Mouse (Mus musculus) left cerebral cortex, adult 11 months (tissue): ENCODE results near the gene Gabpa.

Experiments
- DNase-seq: peaks from one replicate; pipeline ENCODE4 v3.0.0; 2022; ENCODE audit warnings: low spot score

Gabpa gene

DNA sequence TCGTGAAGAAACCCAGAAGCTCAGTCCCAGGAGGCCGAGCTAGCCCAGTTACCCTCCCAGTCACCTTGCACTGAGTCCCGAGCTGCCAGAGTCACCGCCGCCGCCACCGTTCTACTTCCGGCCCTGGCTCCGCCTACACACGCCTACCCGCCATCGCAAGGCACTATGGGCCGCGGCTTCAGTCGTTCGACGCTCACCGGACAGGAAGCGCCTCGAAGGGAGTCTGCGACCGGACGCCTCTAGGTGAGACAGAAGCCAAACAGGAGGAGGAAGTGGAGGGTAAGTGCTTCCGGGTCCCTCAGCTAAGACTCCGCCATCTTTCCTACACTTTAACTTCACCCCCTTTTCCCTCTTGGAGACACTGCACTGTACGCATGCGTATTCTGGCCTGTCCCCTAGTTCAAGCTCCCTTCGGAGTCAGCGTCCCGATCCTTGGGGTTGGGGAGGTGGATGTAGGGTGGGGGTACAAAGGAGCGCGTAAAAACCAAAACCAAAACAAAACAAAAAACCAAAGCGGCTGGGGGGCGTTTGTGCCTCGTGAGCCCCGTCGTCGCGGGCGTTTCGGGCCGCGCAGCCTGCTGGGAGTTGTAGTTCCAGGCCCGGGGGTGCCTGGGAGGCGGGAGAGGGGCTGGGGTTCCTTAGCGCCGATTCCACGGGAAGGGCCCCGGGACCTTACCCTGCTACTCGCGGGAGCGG lies at the start of gene Gabpa:
TSS of gene Gabpa (plus strand) at position 181 of the 696 bp plus-strand sequence.
- DNase-seq = peak; percentile 90

DNA sequence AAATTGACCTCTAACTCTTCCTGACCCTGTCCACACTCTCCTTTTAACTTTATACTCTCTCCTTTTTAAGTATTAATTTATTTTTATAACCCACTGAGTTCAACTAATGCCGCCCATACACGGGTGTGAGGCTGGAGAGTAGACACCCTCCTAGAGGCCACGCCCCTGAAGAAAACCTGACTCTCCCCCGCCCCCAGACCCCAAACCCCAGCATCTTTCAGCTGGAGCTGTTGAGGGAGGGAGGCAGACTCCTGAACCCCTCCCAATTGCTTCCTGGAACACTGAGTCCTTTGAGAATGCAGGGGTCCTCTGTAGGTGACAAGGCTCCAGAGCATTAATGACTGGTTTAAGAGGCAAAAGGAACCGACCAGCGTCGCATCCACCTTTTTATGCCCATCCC lies 49.8 kb upstream of the Gabpa start:
- no peak for DNase-seq

DNA sequence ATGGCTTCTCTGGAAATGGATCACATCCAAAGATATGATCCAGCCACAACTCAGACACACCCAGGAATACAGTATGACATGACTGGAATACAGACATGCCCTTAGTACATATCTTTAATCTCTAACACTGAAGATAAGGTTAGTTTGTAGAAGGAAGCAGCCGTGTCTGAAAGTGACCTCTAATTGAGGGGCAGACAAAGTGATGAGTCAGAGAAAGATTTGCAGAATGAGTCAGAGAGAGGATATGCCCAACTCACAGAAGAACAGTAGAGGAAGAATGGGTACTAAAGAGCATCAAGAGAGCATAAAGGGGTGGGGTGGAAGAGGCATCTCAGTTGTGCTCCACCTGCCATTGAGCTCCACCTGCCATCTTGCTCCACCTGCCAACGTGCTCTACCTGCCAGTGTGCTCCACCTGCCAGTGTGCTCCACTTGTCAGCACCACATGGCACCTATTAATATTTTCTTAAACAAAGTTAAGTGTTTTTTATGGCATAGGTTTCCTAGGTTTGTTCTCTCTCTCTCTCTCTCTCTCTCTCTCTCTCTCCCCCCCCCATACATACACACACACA lies 44.0 kb upstream of the Gabpa start:
- no peak for DNase-seq

DNA sequence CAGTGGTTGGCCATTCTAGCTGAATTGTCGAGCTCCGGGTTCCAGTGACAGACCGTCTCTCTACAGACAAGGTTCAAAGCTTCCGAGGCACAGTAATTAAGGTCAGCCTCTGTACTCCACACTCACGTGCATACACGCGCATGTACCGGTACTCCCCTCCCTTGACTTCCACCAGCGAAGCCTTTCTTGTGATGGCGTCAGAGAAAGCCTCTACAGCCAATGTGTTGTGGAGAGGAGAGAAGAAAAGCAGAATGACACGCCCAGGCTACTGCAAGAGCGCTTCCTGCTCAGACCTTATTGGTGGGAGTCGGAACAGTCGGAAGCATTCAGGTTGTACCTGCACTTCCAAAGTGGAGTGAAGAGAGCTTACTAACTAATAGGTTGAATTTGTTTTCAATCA lies 41.3 kb upstream of the Gabpa start:
- no peak for DNase-seq

DNA sequence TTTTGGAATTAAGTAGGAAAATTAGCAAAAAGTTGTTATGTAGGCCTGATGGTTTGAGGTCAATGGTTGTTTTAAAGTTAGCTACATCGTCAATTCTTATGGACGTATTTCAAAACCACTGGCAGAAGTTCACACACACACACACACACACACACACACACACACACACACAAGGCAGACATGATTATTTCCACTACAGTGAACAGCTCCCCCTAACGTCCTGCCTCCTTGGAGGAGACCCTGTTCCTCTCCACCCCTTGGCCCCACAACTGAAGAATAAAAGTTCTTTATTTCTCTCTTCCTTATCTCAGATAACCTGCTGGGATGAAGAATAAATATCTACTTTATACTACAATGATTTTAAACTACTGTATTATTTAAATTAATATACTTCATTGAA lies 39.4 kb upstream of the Gabpa start:
- no peak for DNase-seq

DNA sequence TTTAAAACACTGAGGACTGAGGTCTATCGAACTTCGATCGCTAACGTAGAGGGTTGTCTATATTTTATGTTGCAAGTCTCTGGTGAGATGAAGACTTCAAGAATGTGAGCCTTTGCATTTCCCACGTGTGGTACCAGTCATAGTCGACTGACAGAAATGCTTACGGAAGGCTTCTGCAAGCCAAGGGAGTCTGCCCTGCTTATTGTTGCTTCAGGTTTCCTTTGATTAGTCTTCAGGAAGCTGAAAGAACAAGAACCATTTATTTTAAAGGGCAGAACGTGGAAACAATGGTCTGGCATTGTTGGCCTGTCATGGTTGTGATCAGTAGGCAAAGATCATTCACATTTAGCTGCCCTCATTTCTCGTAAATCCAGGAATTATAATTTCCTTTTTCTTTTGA lies 38.0 kb upstream of the Gabpa start:
- no peak for DNase-seq

DNA sequence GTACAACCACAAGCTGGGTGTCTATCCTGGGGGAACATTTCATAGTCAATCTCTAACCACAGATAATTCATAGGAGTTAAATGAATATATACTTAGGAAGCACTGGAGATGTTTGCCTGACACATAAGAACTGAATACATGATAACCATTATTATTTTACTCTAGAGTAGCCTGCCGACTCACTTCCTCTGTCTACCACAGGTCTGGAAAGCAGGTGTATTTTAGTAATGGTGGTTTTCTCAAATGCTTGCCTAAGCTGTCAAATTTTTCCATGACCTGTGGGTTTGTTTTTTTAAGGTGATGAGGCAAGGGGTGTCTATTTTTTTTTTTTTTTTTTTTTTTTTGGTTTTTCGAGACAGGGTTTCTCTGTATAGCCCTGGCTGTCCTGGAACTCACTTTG lies 34.7 kb upstream of the Gabpa start:
- no peak for DNase-seq

DNA sequence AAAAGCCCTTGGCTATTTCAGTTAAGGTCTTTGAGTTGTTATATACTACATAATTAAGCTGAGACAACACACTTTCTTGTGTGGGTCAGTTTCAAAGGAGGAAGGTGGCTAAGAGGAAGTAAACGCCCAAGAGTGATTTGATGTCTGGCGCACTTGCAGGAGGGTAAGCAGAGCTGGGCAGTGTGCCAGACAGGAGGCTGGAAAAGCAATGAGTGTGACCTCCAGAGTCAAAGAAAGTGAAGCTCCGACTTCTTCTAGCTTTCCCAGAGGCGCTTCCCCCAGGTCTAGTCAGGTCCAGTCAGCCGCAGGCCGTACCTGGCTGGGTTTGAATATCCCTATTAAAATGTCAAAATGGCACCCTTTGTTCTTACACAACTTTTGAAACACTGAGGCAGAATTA lies 32.5 kb upstream of the Gabpa start:
- DNase-seq = no peak

DNA sequence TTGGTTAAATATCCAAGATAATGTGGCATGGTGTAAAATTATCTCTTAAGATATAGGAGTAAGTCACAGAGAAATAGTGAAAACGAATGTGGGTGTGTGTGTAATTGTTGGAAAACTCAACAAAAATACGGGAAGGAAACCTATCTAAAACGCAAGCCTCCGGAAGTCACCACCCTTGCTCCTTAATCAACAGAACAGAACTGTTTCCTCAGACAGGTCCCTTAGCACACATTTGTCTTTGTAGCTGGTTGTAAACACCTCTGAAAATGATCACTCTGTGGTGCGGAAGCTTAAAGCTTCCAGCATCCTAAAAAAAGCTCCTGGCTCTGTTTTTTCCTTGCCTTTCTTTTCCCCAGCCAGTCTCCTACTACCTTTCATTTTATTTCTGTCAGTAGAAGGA lies 29.9 kb upstream of the Gabpa start:
- DNase-seq = no peak

DNA sequence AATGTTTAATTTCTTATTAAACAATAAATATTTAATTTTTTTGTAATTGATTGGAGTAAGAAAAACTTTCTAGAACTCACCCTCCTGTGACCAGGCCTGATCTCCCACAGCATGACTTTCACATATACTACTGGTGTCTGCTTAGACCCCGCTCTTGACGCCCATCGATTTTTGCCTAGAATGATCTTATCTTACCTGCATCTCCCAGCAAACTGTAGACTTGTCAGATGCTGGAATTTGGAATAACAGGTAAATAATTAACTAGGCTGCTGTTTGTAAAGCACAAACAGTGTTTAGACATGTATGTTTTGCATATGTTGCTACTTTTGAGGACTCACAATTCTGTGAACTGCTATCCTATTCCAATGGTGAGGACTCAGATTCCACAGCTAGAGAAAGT lies 28.6 kb upstream of the Gabpa start:
- no peak for DNase-seq

DNA sequence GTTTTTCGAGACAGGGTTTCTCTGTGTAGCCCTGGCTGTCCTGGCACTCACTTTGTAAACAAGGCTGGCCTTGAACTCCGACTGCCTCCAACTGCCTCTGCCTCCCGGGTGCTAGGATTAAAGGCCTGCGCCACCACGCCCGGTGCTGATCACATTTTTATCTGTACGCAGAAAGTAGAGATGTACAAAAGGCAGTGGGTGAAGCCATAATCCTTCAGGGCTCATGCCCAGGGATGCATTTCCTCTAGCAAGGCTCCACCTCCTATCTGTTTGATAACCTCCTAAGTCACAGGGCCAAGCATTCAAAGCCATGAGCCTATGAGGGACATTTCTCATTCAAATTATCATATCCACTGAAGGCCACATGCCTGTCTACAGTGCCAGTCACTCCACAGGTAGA lies 26.9 kb upstream of the Gabpa start:
- DNase-seq = no peak

DNA sequence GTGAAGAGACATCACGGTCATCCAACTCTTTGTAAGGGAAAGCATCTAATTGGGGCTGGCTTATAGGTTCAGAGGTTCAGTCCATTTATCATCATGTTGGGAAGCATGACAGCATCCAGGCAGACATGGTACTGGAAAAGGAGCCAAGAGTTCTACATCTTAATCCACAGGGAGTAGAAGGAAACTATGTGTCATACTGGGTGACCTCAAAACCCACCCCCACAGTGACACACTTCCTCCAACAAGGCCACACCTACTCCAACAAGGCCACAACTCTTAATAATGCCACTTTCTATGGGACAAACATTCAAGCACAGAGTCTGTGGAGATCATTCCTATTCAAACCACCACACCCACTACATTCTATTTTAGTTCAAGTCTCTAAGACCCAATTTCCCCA lies 24.5 kb upstream of the Gabpa start:
- DNase-seq = no peak

DNA sequence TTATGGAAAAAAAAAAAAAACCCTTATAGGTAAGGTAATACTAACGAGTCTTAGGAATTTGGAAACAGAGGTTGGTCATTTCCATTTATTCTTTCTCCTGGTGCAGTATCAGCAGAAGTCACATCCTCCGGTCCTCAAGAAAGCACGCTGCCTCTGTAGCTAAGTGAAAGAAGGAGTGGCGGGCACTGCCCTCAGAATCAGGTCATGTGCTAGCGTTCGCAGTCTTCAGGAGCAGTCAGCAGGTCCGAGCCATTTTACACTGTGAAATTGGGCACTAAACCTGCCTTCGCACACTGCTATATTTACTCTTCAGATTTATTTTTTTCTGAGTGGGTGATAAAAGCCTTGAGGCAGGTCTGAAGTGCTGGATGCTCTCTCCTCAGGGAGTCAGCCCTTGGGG lies 20.9 kb upstream of the Gabpa start:
- no peak for DNase-seq

DNA sequence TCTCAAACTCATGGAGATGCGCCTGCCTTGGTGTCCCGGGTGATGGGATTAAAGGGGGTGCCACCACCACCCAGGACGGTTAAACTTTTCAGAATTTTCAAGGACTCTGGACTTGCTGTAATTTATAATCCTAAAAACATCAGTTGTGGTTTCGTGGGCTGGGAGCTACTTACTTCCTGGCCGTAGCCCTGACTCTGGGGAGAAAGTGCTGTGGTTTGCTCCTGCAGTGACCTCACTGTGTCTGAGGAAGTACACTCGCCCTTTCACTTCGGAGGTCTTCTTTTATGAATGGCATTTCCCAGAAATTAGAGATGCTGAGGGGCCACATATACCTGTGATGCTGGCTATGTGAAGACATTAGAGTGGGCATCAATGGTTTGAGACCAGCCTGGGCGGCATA lies 20.2 kb upstream of the Gabpa start:
- no peak for DNase-seq

DNA sequence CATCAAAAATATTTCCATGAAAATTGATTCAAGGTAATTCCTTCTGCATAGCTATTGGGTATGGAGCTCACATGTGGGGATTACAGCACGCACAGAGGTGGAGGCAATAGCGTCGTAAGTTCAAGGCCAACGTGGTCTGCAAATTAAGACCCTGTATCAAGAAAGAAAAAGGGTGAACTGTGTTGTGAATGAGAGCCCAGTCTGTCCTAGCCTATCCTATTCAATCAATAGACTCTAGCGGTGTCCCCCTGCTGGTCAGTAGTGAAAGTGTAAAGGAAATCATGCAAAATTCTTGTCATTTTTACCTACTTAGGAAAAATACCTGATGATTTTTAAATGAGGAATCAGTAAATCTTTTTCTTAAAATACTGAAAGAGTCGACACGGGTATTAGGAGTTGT lies 17.3 kb upstream of the Gabpa start:
- no peak for DNase-seq

DNA sequence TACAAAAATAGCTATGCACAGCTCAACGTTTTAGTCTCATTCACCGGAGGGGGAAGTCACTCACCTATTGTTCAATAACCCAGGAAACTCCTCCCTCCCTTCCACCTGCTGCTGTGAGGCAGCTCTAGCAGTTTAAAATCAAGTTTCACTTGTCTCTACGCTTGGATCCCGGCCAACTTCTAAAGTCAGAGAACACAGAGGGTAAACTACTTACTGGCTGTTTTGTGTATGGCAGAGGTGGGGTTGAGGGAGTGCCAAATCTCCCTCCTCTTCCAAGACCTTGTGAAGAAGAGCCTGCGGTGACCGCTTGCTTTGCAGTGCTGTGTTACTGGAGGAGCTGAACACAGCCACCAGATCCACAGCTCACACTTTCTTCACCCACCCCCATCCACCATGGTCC lies 9.7 kb upstream of the Gabpa start:
- DNase-seq = no peak

DNA sequence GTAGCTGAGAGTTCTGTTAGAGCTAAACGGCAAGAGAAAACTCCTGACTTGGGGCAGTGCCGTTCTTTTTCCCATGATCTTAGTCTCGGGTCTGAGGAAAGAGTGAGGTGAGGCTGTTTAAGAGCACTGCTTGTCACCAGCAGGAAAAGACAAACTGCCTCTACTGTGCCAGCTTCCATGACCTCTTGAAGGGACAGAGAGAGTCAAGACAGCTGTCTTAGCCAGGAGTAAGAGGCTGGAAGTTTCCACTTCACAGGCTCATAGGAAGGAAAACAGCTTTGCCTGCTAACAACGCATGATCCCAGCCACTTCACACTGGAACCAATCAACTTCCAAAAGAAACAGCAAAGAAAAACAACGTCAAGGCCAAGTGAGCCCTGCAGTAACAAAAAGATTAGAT lies 3.0 kb upstream of the Gabpa start:
- no peak for DNase-seq

DNA sequence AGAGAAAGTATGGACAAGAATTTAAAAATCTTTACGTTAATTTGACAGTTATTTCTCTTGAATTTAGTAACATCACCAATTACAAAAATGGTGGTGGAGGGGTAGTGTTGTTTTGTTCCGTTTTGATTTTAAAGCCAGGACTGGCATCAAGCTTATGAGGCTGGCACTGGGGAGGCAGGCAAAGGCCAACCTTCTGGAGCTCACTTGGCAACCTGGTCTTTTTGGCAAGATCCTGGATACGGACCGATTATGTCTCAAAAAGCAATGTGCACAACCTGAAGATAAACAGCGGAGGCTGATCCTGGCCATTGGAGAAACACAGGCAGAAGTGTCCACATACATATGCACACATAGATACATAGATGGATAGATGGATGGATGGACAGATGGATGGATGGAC lies 2.0 kb upstream of the Gabpa start:
- no peak for DNase-seq

DNA sequence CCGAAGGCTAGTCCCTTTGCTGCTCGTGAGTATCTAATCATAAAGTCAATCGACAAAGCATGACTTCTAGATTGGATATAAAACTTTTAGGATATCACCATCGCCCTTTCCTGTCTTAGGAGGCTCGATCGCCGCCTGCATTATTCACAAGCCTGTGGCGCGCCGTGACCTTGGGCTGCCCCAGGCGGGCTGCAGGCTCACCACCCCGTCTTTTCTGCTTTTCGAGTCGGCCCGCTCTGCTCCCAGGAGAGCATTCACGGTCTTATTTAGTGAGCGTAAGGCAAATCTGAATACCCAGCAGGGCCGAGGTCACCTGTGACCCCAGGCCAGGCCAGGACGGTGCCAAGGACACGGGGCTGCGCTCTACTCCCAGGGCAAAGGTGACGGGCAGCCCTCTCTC lies 381 bp upstream of the Gabpa start:
- no peak for DNase-seq

DNA sequence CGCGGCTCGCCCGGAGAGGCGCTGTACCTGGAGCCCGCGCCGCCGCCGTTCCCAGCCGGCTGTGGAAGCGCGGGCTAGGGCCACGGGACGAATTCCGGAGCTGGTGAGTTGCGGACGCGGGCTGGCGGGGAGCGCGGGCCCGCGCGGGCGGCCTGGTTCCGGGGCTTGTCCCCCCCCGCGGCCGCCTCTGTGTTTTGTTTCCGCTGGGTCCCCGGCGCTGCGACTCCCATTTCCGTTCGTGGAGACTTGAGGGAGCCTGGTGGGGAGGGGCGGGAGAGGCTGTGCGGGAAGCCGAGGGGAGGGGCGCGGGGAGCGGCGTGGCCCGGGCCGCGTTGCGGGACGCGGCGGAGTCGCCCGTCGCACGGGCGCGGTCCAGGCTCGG lies 707 bp downstream of the Gabpa start, which contains the start of gene Atp5j:
TSS of gene Atp5j (minus strand) at position 185 of the 382 bp plus-strand sequence.
- DNase-seq = peak; percentile 75

DNA sequence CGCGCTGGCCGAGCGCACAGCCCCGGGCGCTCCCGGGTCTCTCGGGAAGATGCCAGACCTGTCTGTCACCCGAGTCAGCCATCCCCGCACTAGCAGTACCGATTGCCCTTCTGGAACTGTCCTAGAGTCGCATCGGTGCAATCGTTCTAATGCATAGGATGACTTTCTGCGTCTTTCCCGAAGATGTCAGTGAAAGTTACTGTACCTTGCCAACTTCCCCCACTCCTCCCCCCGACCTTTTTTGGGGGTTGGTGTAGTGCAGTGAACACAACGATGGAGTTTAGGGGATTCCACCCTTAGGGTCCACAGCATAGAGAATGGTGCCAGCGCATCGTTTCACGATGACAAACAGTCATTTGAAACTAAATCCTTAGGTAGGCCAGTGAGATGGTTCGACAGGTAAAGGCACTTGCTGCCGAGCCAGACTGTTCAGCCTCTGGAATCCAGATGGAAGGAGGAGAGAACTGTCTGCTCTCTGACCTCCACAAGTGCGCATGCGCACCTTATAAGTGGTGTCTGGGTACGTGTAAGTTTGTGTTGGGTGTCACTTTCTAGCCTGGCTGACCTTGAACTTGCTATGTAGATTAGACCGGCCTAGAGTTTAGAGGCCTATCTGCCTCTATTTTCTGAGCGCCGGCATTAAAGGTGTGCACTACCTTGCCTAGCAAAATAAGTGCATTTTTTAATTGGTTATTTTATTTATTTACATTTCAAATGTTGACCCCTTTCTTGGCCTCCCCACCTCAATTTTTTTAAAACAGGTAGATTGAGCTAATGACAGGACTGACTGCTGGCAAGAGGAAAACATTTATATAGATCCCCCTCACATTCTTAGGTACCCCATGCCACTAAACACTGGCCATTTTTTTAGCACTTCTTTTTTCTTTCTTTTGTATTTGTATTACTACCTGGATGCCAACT lies 1.4 kb downstream of the Gabpa start:
- no peak for DNase-seq

DNA sequence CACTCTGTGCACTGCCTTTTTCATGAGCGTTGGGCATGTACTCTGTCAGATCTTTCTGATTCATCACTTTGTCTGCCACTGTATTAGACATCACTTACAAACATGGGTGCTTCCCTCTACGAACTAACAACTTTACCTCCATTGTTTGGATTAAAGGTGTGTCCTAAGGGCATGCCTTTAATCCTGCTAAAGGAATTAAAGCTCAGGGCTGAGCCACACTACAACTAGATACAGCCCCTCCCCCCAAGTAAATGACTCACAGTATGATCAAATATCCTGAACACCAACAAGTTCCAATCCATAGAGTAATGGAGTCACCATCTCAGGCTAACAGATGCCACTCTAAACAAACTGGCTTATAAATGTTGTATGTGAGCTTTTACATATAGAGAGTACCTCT lies 3.9 kb downstream of the Gabpa start:
- DNase-seq = no peak

DNA sequence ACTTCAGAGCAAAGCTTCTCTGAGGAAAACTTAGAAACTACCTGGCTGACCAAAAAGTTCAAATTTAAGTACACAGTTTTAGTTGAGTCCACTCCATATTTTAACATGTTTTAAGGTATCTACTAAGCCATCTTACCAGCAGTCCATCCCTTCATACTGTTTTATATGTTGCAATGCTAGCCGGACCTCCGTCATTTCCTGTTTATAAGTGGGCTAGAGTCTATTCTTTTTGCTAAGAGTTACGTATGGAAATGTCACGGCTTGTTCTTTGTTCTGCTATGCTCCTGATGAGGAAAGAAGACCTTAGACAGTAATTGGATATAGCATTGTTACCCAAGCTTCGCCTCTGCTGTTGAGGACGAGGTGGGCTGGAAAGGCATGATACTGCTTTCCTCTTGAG lies 18.8 kb downstream of the Gabpa start:
- no peak for DNase-seq
